Mouse (Mus musculus): ENCODE measurements around the gene Pdxp. TPM values are rescaled to one million over a fixed set of nuclear protein-coding genes. Genes with fewer than 3 reads are reported as not detected.

The Pdxp gene
- polyA plus RNA-seq, 1 experiment, result 124 TPM

- no peak for DNase-seq (ENCODE audit: low read depth)
- TF ChIP-seq CTCF (IDR thresholded peaks at IDR 0.05; ENCODE audit: borderline replicate concordance, extremely low read depth, insufficient read depth, insufficient read length), result no peak
- no peak for TF ChIP-seq POLR2A (IDR thresholded peaks at IDR 0.05; ENCODE audit: borderline replicate concordance, extremely low read depth, insufficient read depth, insufficient read length, poor library complexity, severe bottlenecking)
These were observed 12.9 kb upstream of the Pdxp start for GRCm38 (mm10) chr15:78900585-78901421.

- no peak for TF ChIP-seq POLR2A (IDR thresholded peaks at IDR 0.05; ENCODE audit: borderline replicate concordance, extremely low read depth, insufficient read depth, insufficient read length, poor library complexity, severe bottlenecking)
- TF ChIP-seq CTCF (IDR thresholded peaks at IDR 0.05; ENCODE audit: borderline replicate concordance, extremely low read depth, insufficient read depth, insufficient read length), result no peak
- no peak for DNase-seq (ENCODE audit: low read depth)
These were observed 12.3 kb upstream of the Pdxp start for GRCm38 (mm10) chr15:78901422-78901789.

DNA sequence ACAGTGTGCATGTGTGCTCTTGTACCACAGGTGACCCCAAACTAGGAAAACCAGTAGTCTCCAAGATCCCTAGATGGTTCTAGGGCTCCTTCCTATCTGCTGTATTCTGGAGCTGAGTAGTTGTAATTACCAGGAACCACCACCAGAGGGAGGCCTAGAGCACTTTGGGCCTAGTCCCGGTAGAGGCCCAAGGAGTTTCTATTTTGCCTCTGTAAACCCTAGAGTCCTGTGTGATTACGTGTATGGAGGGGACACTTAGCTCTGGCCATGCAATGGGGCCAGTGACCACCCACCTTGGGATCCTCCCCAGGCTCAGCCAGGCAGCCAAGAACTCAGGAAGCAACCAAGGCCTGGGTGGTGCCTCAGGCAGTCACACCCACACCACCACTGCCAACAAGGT, 10.5 kb upstream of the Pdxp start:
- TF ChIP-seq POLR2A (IDR thresholded peaks at IDR 0.05; ENCODE audit: borderline replicate concordance, extremely low read depth, insufficient read depth, insufficient read length, poor library complexity, severe bottlenecking), result no peak
- TF ChIP-seq CTCF (IDR thresholded peaks at IDR 0.05; ENCODE audit: borderline replicate concordance, extremely low read depth, insufficient read depth, insufficient read length), result peak; percentile 83; the same call in 1 of the 2 replicates
- peak; percentile 79 for DNase-seq (ENCODE audit: low read depth)

- no peak for DNase-seq (ENCODE audit: low read depth)
- TF ChIP-seq POLR2A (IDR thresholded peaks at IDR 0.05; ENCODE audit: borderline replicate concordance, extremely low read depth, insufficient read depth, insufficient read length, poor library complexity, severe bottlenecking) (no peak), CTCF (IDR thresholded peaks at IDR 0.05; ENCODE audit: borderline replicate concordance, extremely low read depth, insufficient read depth, insufficient read length) (no peak)
These were observed 5.3 kb upstream of the Pdxp start for GRCm38 (mm10) chr15:78908399-78908798.

DNA sequence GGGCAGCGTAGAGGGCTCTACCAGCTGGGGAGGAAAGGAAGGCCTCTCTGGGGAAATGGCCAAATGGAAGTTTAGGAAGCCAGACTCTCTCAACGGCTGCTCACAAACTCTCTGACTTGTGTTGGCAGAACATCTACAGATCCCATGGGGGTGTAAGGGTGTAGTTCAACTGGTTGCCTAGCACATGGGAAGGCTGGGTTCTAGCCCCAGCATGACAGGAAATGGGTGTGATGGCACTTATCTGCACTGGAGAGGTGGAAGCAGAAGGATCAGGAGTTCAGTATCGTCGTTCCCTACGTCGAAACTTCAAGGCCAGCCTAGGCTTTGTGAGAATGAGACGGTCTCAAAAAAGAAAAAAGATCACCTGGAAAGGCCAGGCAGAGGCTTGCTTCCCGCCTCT, 4.7 kb upstream of the Pdxp start:
- no peak for TF ChIP-seq CTCF (IDR thresholded peaks at IDR 0.05; ENCODE audit: borderline replicate concordance, extremely low read depth, insufficient read depth, insufficient read length)
- no peak for TF ChIP-seq POLR2A (IDR thresholded peaks at IDR 0.05; ENCODE audit: borderline replicate concordance, extremely low read depth, insufficient read depth, insufficient read length, poor library complexity, severe bottlenecking)
- no peak for DNase-seq (ENCODE audit: low read depth)

DNA sequence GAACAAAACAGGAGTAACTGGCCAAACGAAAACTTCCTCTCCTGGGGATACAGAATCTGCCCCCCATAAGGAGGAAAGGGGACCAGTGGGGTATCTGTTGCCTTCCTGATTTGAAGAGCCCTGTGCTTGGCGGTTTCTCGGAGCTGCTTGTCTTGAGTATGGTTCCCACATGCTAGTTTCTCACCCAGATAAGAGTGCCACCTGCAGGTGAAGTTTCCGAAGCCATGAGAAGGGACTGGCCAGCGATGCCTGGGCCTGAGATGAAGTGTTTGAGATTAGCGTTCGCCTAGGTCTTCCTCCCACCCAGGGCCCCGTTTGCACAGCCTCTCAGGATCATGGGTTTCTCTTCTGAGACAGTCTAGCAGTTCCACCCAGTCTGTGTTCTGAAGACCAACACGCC, 1.7 kb upstream of the Pdxp start:
- peak; percentile 70 for DNase-seq (ENCODE audit: low read depth)
- TF ChIP-seq POLR2A (IDR thresholded peaks at IDR 0.05; ENCODE audit: borderline replicate concordance, extremely low read depth, insufficient read depth, insufficient read length, poor library complexity, severe bottlenecking) (no peak), CTCF (IDR thresholded peaks at IDR 0.05; ENCODE audit: borderline replicate concordance, extremely low read depth, insufficient read depth, insufficient read length) (peak; percentile 58)

DNA sequence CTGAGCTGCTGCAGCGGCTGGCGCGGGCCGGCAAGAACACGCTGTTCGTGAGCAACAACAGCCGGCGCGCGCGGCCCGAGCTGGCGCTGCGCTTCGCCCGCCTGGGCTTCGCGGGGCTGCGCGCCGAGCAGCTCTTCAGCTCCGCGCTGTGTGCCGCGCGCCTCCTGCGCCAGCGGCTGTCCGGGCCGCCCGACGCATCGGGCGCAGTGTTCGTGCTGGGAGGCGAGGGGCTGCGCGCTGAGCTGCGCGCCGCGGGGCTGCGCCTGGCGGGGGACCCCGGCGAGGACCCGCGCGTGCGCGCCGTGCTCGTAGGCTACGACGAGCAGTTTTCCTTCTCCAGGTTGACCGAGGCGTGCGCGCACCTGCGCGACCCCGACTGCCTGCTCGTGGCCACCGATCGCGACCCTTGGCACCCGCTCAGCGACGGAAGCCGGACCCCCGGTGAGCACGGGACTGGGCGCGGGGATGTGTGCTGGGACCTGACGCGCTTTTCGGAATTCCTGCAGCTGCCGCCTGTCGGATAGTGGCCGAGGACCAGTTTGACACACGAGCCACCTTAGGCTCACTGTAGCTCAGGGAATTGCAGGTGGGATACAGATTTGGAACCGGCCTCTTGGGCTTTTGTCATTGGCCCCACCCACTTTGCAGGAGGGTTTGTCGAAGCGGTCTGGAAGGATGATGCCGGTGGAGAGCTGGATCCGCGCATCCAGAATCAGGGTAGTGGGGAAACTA, 538 bp downstream of the Pdxp start:
- TF ChIP-seq POLR2A (IDR thresholded peaks at IDR 0.05; ENCODE audit: borderline replicate concordance, extremely low read depth, insufficient read depth, insufficient read length, poor library complexity, severe bottlenecking) (no peak), CTCF (IDR thresholded peaks at IDR 0.05; ENCODE audit: borderline replicate concordance, extremely low read depth, insufficient read depth, insufficient read length) (no peak)

DNA sequence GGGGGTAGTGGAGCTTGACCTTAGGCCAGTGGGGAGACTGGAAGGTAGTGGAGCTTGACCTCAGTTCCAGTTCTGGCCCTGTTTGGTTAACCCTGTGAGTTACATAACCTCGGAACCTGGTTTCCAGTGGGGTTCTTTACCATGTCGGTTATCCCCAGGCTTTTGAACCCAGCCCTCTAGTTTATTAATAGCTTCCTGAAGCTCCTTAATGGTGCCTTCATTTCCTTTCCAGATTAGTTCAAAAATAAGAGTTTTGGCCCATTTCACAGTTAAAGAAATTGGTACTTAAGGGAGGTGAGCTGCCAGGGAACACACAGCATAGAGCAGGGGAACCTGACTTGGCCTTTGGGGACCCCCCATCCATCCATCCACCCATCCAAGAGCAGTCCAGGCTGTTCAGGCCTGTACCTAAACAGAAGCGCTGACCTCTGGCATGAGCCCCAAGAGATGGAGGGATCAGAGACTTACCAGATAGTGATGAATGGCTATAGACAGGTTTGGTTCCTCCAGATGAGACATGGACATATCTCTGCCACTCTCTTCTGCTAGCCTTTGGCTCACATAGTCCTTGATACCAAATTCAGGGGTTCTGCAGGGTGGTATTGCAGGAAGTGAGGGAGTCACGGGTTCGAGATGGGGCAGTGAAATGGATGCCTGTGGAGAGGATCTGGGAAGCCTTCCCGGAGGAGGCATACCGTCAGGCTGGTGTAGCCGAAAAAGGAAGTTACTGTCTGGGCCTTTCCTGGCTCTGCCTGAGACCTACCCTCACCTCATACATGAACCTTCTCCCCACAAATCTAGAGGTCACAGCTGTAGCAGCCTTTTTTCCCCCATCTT, 1.3 kb downstream of the Pdxp start:
- DNase-seq (ENCODE audit: low read depth), result no peak
- TF ChIP-seq CTCF (IDR thresholded peaks at IDR 0.05; ENCODE audit: borderline replicate concordance, extremely low read depth, insufficient read depth, insufficient read length), result no peak
- TF ChIP-seq POLR2A (IDR thresholded peaks at IDR 0.05; ENCODE audit: borderline replicate concordance, extremely low read depth, insufficient read depth, insufficient read length, poor library complexity, severe bottlenecking), result no peak

More for the DNA sequence above, 538 bp downstream of the Pdxp start:
- no peak for DNase-seq (ENCODE audit: low read depth)

- peak; percentile 94 for DNase-seq (ENCODE audit: low read depth)
- TF ChIP-seq POLR2A (IDR thresholded peaks at IDR 0.05; ENCODE audit: borderline replicate concordance, extremely low read depth, insufficient read depth, insufficient read length, poor library complexity, severe bottlenecking) (no peak), CTCF (IDR thresholded peaks at IDR 0.05; ENCODE audit: borderline replicate concordance, extremely low read depth, insufficient read depth, insufficient read length) (peak; percentile 90)
These were observed 1.9 kb downstream of the Pdxp start for GRCm38 (mm10) chr15:78915660-78916017.

DNA sequence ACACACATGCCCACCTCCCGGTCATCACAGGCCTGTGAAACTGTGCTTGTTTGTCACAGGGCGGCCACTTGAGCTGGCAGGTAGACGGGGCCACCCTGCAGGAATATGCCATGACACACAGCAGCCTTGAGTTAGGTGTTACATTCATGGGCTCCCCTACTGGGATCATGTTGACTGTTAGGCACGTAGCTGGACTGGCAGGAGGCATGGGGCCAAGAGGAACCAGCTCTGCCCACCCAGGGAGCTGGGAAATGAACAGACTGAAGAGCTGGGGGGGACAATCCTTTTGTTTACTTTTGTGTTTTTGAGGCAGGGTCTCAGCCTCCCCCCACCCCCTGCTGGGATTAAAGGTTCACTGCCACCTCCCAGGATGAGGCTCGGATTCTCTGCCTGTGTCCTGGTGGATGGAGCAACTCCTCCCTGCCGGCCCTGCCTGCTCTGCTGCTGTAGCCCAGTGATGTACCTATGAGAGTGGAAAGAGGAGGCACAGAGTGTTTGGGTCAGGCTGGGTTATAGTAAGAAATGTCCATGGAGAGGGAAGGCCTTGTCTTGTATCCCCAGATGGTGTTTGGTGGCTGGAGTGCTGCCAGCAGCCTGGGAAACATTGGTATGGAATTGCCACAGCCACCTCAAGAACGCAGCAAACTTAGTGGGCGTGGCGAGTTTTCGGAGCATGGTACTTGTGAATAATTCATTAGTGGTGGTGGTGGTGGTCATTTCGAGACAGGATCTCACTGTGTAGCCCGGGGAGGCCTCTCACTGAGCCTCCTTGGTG, 2.5 kb downstream of the Pdxp start:
- TF ChIP-seq CTCF (IDR thresholded peaks at IDR 0.05; ENCODE audit: borderline replicate concordance, extremely low read depth, insufficient read depth, insufficient read length) (no peak), POLR2A (IDR thresholded peaks at IDR 0.05; ENCODE audit: borderline replicate concordance, extremely low read depth, insufficient read depth, insufficient read length, poor library complexity, severe bottlenecking) (no peak)
- DNase-seq (ENCODE audit: low read depth), result peak; percentile 79
